Mouse (Mus musculus): ENCODE data around the gene 1110051M20Rik. TPM values are rescaled to one million over a fixed set of nuclear protein-coding genes. Genes with fewer than 3 reads are reported as not detected.

The 1110051M20Rik gene
- total and polyA plus RNA-seq, 3 experiments: 0.05 to 0.76 TPM; not detected in 1

GRCm38 (mm10) chr2:91458673-91459391 is 14.3 kb upstream of the 1110051M20Rik start:
- TF ChIP-seq TAL1 (conservative IDR thresholded peaks at IDR 0.05; ENCODE audit: low read depth, low read length): no peak
- no peak for TF ChIP-seq GATA2 (IDR thresholded peaks at IDR 0.05; ENCODE audit: borderline replicate concordance, low read depth, low read length)
- TF ChIP-seq POLR2AphosphoS5 (IDR thresholded peaks at IDR 0.05; ENCODE audit: insufficient replicate concordance, low read depth, low read length): no peak
- no peak for TF ChIP-seq CTCF (IDR thresholded peaks at IDR 0.05; ENCODE audit: low read depth, low read length)
- TF ChIP-seq GATA1 (IDR thresholded peaks at IDR 0.05; ENCODE audit: borderline replicate concordance, low read length): no peak
- Histone ChIP-seq H3K36me3 (replicated peaks) (no peaks in the 10 kb centered on the region), H3K4me3 (ENCODE audit: low read depth, low read length) (no peak overlapping the region), H3K9me3 (replicated peaks) (peaks cover 3% of the 10 kb centered on the region), H3K27me3 (ENCODE audit: insufficient read depth, low read length) (peaks cover 67% of the 10 kb centered on the region), H3K4me1 (ENCODE audit: insufficient read depth, low read depth, low read length) (peaks cover 9% of the 10 kb centered on the region; the same call in 1 of the 2 replicates)
- DNase-seq (ENCODE audit: low spot score) (no peak), ATAC-seq (ENCODE audit: extremely low read depth, insufficient number of reproducible peaks, low FRiP score, poor library complexity, severe bottlenecking) (no peak)

DNA sequence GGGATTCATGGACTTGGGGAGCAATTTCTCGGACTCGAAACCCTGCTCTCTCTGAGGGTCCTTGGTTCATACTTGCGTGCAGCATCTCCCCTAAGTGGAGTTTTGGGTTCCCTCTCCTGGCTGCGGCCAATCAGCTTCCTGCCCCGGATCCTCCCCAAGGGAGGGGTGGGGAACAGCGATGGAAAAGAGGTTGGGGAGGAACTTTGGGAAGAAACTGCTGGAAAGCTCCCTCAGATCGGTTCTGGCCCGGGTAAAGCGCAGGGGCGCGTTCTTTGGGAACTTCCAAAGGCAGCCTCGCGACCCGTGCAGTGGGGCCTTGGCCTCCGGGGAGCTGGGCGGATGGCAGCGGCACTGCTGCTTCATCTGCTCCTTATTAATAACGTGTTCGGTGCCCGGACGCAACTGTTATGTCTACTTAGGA is 13.8 kb upstream of the 1110051M20Rik start:
- peaks cover 9% of the 10 kb centered on the region; the same call in 1 of the 2 replicates for H3K4me1 ChIP-seq (ENCODE audit: insufficient read depth, low read depth, low read length)
- H3K36me3 ChIP-seq (replicated peaks): no peaks in the 10 kb centered on the region
- peaks cover 3% of the 10 kb centered on the region for H3K9me3 ChIP-seq (replicated peaks)
- H3K27me3 ChIP-seq (ENCODE audit: insufficient read depth, low read length): peaks cover 67% of the 10 kb centered on the region
- ATAC-seq (ENCODE audit: extremely low read depth, insufficient number of reproducible peaks, low FRiP score, poor library complexity, severe bottlenecking): no peak
- no peak overlapping the region for H3K4me3 ChIP-seq (ENCODE audit: low read depth, low read length)
- TF ChIP-seq POLR2AphosphoS5 (IDR thresholded peaks at IDR 0.05; ENCODE audit: insufficient replicate concordance, low read depth, low read length): no peak
- no peak for TF ChIP-seq TAL1 (conservative IDR thresholded peaks at IDR 0.05; ENCODE audit: low read depth, low read length)
- TF ChIP-seq GATA1 (IDR thresholded peaks at IDR 0.05; ENCODE audit: borderline replicate concordance, low read length): no peak
- TF ChIP-seq CTCF (IDR thresholded peaks at IDR 0.05; ENCODE audit: low read depth, low read length): no peak
- no peak for TF ChIP-seq GATA2 (IDR thresholded peaks at IDR 0.05; ENCODE audit: borderline replicate concordance, low read depth, low read length)
- DNase-seq (ENCODE audit: low spot score): no peak

GRCm38 (mm10) chr2:91457656-91458251 is 13.2 kb upstream of the 1110051M20Rik start:
- DNase-seq (ENCODE audit: low spot score): no peak
- no peak for TF ChIP-seq GATA1 (IDR thresholded peaks at IDR 0.05; ENCODE audit: borderline replicate concordance, low read length)
- no peak for TF ChIP-seq POLR2AphosphoS5 (IDR thresholded peaks at IDR 0.05; ENCODE audit: insufficient replicate concordance, low read depth, low read length)
- no peak for TF ChIP-seq TAL1 (conservative IDR thresholded peaks at IDR 0.05; ENCODE audit: low read depth, low read length)
- no peak for TF ChIP-seq CTCF (IDR thresholded peaks at IDR 0.05; ENCODE audit: low read depth, low read length)
- no peak for TF ChIP-seq GATA2 (IDR thresholded peaks at IDR 0.05; ENCODE audit: borderline replicate concordance, low read depth, low read length)

GRCm38 (mm10) chr2:91457259-91457655 is 12.8 kb upstream of the 1110051M20Rik start, which contains the start of gene Lrp4:
Gene Lrp4 (plus strand): TSS chr2:91457511.
- Histone ChIP-seq H3K9me3 (replicated peaks) (peaks cover 3% of the 10 kb centered on the region), H3K27me3 (ENCODE audit: insufficient read depth, low read length) (peaks cover 69% of the 10 kb centered on the region), H3K36me3 (replicated peaks) (no peaks in the 10 kb centered on the region), H3K4me1 (ENCODE audit: insufficient read depth, low read depth, low read length) (peaks cover 3% of the 10 kb centered on the region; the same call in 1 of the 2 replicates), H3K4me3 (ENCODE audit: low read depth, low read length) (no peak within 1 kb of the TSS)
- ATAC-seq (ENCODE audit: extremely low read depth, insufficient number of reproducible peaks, low FRiP score, poor library complexity, severe bottlenecking) (no peak), DNase-seq (ENCODE audit: low spot score) (no peak)
- no peak for TF ChIP-seq TAL1 (conservative IDR thresholded peaks at IDR 0.05; ENCODE audit: low read depth, low read length)
- TF ChIP-seq GATA1 (IDR thresholded peaks at IDR 0.05; ENCODE audit: borderline replicate concordance, low read length): no peak
- TF ChIP-seq GATA2 (IDR thresholded peaks at IDR 0.05; ENCODE audit: borderline replicate concordance, low read depth, low read length): no peak
- no peak for TF ChIP-seq CTCF (IDR thresholded peaks at IDR 0.05; ENCODE audit: low read depth, low read length)
- no peak for TF ChIP-seq POLR2AphosphoS5 (IDR thresholded peaks at IDR 0.05; ENCODE audit: insufficient replicate concordance, low read depth, low read length)

More at GRCm38 (mm10) chr2:91457656-91458251, 13.2 kb upstream of the 1110051M20Rik start:
- Histone ChIP-seq H3K4me1 (ENCODE audit: insufficient read depth, low read depth, low read length) (peaks cover 5% of the 10 kb centered on the region; the same call in 1 of the 2 replicates), H3K36me3 (replicated peaks) (no peaks in the 10 kb centered on the region), H3K9me3 (replicated peaks) (peaks cover 3% of the 10 kb centered on the region), H3K4me3 (ENCODE audit: low read depth, low read length) (no peak overlapping the region), H3K27me3 (ENCODE audit: insufficient read depth, low read length) (peaks cover 67% of the 10 kb centered on the region)
- ATAC-seq (ENCODE audit: extremely low read depth, insufficient number of reproducible peaks, low FRiP score, poor library complexity, severe bottlenecking): no peak

DNA sequence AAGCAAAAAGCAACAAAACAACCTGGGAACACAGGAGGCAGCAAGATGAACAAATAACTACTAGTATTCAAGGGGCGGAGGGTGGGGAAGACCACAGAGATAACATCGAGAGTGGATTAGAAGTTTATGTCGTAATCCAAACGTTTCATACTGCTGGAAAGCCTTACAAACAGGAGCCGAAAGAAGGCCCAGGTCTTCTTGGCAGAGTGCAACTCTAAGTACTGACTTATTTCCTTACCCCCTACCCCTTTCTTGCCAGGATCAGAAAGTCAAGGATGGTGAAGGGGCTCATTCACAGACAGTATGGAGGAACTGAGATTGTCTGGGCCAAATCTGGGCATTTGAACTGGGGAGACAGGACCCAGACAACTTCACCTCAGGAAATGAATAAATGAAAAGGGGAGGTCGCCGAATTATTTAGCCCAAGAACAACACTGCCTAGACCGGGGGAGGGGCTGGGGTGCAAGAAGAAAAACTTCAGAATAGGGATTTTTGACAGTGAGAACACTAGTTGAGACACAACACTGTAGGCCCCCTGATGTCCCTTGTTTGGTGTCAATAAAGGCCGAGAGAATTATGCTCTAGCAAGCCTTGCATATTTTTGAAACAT is 12.1 kb upstream of the 1110051M20Rik start:
- peaks cover 3% of the 10 kb centered on the region for H3K9me3 ChIP-seq (replicated peaks)
- no peak for DNase-seq (ENCODE audit: low spot score)
- no peaks in the 10 kb centered on the region for H3K36me3 ChIP-seq (replicated peaks)
- peaks cover 71% of the 10 kb centered on the region for H3K27me3 ChIP-seq (ENCODE audit: insufficient read depth, low read length)
- no peak overlapping the region for H3K4me3 ChIP-seq (ENCODE audit: low read depth, low read length)
- ATAC-seq (ENCODE audit: extremely low read depth, insufficient number of reproducible peaks, low FRiP score, poor library complexity, severe bottlenecking): no peak
- TF ChIP-seq TAL1 (conservative IDR thresholded peaks at IDR 0.05; ENCODE audit: low read depth, low read length) (no peak), GATA1 (IDR thresholded peaks at IDR 0.05; ENCODE audit: borderline replicate concordance, low read length) (no peak), CTCF (IDR thresholded peaks at IDR 0.05; ENCODE audit: low read depth, low read length) (no peak), GATA2 (IDR thresholded peaks at IDR 0.05; ENCODE audit: borderline replicate concordance, low read depth, low read length) (no peak), POLR2AphosphoS5 (IDR thresholded peaks at IDR 0.05; ENCODE audit: insufficient replicate concordance, low read depth, low read length) (no peak)
- H3K4me1 ChIP-seq (ENCODE audit: insufficient read depth, low read depth, low read length): peaks cover 3% of the 10 kb centered on the region; the same call in 1 of the 2 replicates
